Mouse (Mus musculus): Measurements from ENCODE around the gene Phactr1.
"Not testable (repeated sequence)": the region's sequence is repeated elsewhere in the genome, so short reads cannot be mapped to it uniquely, and the experiment has no call there.

The Phactr1 gene

GRCm38 (mm10) chr13:42920062-42920461 lies 239.6 kb downstream of the Phactr1 start:
- DNase-seq (ENCODE audit: low read depth, low spot score): no peak

GRCm38 (mm10) chr13:42921769-42922450 lies 241.5 kb downstream of the Phactr1 start:
- DNase-seq (ENCODE audit: low read depth, low spot score): peak; percentile 83

GRCm38 (mm10) chr13:42927778-42928177 lies 247.4 kb downstream of the Phactr1 start:
- DNase-seq (ENCODE audit: low read depth, low spot score): peak; percentile 44

GRCm38 (mm10) chr13:42929529-42930235 lies 249.3 kb downstream of the Phactr1 start:
- no peak for DNase-seq (ENCODE audit: low read depth, low spot score)

- no peak for DNase-seq (ENCODE audit: low read depth, low spot score)
These were observed 251.6 kb downstream of the Phactr1 start for GRCm38 (mm10) chr13:42932046-42932445.

GRCm38 (mm10) chr13:42934538-42935126 lies 254.2 kb downstream of the Phactr1 start:
- no peak for DNase-seq (ENCODE audit: low read depth, low spot score)

- no peak for DNase-seq (ENCODE audit: low read depth, low spot score)
These were observed 257.4 kb downstream of the Phactr1 start for GRCm38 (mm10) chr13:42937871-42938270.

- DNase-seq (ENCODE audit: low read depth, low spot score): no peak
These were observed 257.9 kb downstream of the Phactr1 start for GRCm38 (mm10) chr13:42938346-42938745.

- no peak for DNase-seq (ENCODE audit: low read depth, low spot score)
These were observed 259.8 kb downstream of the Phactr1 start for GRCm38 (mm10) chr13:42940271-42940670.

GRCm38 (mm10) chr13:42944106-42944505 lies 263.7 kb downstream of the Phactr1 start:
- no peak for DNase-seq (ENCODE audit: low read depth, low spot score)

- not testable (repeated sequence) for DNase-seq (ENCODE audit: low read depth, low spot score)
These were observed 264.8 kb downstream of the Phactr1 start for GRCm38 (mm10) chr13:42945201-42945600.

GRCm38 (mm10) chr13:42948717-42949265 lies 268.4 kb downstream of the Phactr1 start:
- no peak for DNase-seq (ENCODE audit: low read depth, low spot score)

GRCm38 (mm10) chr13:42949336-42949735 lies 268.9 kb downstream of the Phactr1 start:
- no peak for DNase-seq (ENCODE audit: low read depth, low spot score)

- no peak for DNase-seq (ENCODE audit: low read depth, low spot score)
These were observed 269.6 kb downstream of the Phactr1 start for GRCm38 (mm10) chr13:42950056-42950455.

GRCm38 (mm10) chr13:42952037-42952721 lies 271.8 kb downstream of the Phactr1 start:
- peak; percentile 61 for DNase-seq (ENCODE audit: low read depth, low spot score)

- DNase-seq (ENCODE audit: low read depth, low spot score): no peak
These were observed 272.6 kb downstream of the Phactr1 start for GRCm38 (mm10) chr13:42953071-42953470.

GRCm38 (mm10) chr13:42954116-42954515 lies 273.7 kb downstream of the Phactr1 start:
- no peak for DNase-seq (ENCODE audit: low read depth, low spot score)

GRCm38 (mm10) chr13:42956327-42956726 lies 275.9 kb downstream of the Phactr1 start:
- DNase-seq (ENCODE audit: low read depth, low spot score): no peak

GRCm38 (mm10) chr13:42957856-42958255 lies 277.4 kb downstream of the Phactr1 start:
- DNase-seq (ENCODE audit: low read depth, low spot score): no peak

GRCm38 (mm10) chr13:42958867-42959266 lies 278.4 kb downstream of the Phactr1 start:
- DNase-seq (ENCODE audit: low read depth, low spot score): no peak

- DNase-seq (ENCODE audit: low read depth, low spot score): peak; percentile 53
These were observed 281.1 kb downstream of the Phactr1 start for GRCm38 (mm10) chr13:42961561-42961960.

GRCm38 (mm10) chr13:42968537-42968936 lies 288.1 kb downstream of the Phactr1 start:
- peak; percentile 41 for DNase-seq (ENCODE audit: low read depth, low spot score)
